Mouse (Mus musculus) gastrocnemius, postnatal 14 days (tissue): ENCODE measurements around the gene Gm37240. TPM values are rescaled to one million over a fixed set of nuclear protein-coding genes. Genes with fewer than 3 reads are reported as not detected.
A peak's percentile ranks its signal among the peaks of the same experiment; 100 is the strongest.

Experiments used
- DNase-seq: peaks from one replicate; pipeline ENCODE4 v3.0.0; 2021; ENCODE audit warnings: mixed read lengths
- intact Hi-C: fragments of 180-260 bp; cut with DNase I; formaldehyde crosslinking; loops from one replicate; pipeline ENCODE4 v1.15.1; 2025; ENCODE audit warnings: low total_unique reads
- total RNA-seq, 2 experiments: library from RNA; stranded (reverse); gene quantifications; 2 replicates each; pipeline ENCODE4 v1.2.3; 2021

The Gm37240 gene
- total RNA-seq, 2 experiments from 2014 or later = 32.3 to 43.3 TPM

DNA sequence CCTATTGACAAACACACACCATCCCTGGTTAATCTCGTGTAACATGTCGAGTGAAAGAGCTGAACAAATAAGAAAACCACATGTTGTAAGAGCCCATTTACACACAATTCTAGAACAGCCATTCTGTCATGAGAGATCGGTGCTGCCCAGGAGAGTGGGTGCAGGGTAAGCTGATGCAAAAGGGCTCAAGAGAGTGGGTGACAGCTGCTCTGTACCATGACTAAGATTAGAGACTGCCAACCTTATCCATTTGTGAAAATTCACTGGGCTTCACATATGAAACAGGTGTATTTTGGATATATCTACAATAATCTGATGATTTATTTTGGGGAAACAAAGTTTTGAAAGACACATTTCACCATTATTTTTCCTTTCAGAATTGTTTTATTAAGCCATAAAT, 1331.5 kb downstream of the Gm37240 start:
- intact Hi-C loops = no loop called here
- no peak for DNase-seq

DNA sequence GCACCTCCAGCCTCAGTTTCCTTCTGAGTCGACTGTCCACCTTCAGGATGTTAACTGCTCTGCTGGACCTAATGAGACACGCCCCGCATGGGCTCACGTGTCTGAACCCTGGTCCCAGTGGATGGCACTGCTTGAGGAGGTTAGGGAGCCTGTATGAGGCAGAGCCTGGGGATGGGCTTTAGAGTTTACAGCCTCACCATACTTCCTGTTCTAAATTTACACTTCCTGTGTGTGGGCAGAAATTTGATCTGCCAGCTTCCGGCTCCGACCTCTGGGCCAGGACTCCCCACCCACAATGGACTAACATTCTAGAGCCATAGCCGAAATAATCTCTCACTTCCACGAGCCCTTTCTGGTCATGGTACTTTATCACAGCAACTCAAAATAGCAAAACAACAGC, 1340.1 kb downstream of the Gm37240 start:
- DNase-seq = no peak
- intact Hi-C loops = loop anchor here (10.0 kb wide), 1 partner anchor 192 kb away; no protein-coding TSS in a partner anchor

DNA sequence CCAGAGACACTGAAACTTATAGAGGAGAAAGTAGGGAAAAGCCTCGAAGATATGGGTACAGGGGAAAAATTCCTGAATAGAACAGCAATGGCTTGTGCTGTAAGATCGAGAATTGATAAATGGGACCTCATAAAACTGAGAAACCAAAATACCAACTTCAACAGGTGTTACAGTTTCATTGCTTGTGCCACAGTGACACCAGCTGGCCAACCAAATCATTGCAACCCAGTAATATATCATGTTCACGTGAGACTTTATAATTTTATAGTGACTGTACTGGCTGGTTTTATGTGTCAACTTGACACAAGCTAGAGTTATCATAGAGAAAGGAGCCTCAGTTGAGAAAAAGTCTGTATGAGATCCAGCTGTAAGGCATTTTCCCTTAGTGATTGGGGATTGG, 1344.9 kb downstream of the Gm37240 start:
- DNase-seq = peak; percentile 25
- intact Hi-C loops = loop anchor here (10.0 kb wide), 1 partner anchor 188 kb away; no protein-coding TSS in a partner anchor

DNA sequence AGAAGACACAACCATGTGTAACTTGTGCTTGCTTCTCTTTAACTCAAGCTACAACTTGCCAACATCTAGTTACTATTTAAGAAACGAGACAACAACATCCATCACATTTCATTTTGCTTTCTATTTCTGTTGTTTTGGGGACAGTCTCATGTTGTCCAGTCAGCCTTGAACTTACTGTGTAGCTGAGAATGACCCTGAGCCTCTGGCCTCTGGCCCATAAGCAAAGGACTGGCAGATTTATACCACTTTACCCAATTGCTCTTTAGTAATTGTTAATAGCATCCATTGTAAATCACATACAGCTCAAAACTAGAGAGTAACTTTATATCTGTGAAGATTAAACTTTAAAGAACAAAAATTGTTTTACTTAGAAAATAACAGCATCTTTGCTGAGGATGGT, 1345.4 kb downstream of the Gm37240 start:
- DNase-seq = no peak
- intact Hi-C loops = loop anchor here (10.0 kb wide), 1 partner anchor 187 kb away; no protein-coding TSS in a partner anchor

DNA sequence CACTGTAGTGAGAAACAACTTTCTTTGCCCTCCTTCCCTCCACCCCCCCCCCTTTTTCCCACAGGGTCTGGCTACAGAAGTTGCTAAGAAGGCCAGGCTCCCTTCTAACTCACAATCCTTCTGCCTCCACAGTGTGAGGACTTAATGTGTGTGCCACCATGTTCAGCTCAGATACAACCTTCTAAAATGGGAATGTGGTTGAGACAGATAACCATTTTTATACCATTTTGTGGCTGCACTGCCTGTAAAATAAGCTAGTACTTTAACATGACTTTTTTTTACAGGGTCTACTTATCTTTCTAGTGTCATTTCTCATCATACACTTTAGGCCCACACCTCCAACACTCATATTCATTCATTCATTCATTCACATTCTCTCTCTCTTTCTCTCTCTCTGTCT, 1346.7 kb downstream of the Gm37240 start:
- no peak for DNase-seq
- intact Hi-C loops = loop anchor here (10.0 kb wide), 1 partner anchor 186 kb away; no protein-coding TSS in a partner anchor

DNA sequence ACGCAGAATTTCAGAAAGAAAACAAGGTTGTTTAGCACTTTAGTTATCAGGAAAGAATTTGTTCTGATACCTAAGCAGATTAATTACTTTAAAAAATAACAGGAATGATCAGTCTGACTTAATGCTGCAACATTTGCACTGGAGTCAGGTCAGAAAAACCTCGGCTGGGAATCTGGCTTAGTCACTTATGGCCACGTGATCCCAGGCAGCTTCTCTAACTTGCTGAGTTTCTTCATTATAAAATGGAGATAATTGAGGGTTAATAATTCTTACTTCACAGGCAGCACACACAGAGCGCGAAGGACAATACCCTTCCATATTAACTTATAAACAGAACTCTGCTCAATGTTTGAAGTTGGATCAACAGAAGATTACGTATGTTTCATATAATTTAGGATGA, 1350.3 kb downstream of the Gm37240 start:
- no peak for DNase-seq
- intact Hi-C loops = no loop called here

DNA sequence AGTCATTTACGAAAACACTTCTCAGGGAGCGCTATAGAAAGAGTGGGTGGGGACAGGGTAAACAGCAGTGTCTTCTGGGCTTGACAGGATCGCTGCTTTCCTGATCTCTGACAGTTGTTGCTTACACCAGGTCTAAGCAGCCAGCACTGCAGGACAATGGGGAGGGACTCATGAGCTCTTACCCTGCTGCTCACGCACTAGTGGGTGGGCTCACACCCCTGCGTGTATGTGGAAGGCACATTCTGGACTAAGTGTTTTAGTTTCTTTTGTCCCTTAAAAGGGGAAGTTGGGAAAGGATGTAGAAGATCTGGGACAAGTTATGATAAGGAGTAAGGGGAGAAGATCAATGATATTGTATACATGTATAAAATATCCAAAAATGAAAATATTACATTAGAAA, 1354.1 kb downstream of the Gm37240 start:
- no peak for DNase-seq
- intact Hi-C loops = no loop called here

DNA sequence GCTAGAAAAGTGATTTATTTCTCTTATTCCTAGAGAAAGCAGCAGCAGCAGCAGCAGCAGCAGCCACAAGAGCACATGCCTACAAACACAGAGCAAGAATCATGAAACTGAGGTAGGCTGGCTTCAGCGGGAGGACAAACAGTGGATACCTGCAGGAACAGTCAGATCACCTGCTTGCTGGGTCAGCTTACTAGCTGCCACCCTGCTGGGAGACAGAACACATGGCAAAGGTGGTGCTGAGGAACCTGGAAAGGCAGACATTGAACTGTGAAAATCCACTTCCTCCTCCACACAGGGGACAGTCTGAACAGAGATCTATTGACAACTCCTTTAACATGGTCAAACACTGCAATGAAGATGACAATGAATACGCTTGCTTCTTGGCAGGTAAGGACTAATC, 1358.3 kb downstream of the Gm37240 start:
- DNase-seq = no peak
- intact Hi-C loops = no loop called here

DNA sequence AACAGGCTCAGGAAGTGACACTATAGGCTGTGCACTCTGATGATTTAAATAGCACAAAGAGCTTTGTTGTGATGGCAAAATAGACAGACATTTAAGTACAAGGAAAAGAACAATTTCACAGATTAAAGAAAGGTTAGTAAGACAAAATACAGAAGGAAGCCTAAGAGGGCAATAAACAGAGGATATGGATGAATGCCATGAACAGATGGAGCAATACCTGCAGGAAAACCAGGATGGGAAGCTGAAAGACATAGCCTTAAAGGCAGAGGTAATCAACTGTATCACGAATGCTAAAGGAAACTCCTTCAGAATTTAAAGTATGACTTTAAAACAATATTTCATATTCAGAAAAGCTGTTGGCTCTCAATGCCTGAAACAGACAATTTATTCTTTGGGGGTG, 1362.4 kb downstream of the Gm37240 start:
- intact Hi-C loops = no loop called here
- no peak for DNase-seq

DNA sequence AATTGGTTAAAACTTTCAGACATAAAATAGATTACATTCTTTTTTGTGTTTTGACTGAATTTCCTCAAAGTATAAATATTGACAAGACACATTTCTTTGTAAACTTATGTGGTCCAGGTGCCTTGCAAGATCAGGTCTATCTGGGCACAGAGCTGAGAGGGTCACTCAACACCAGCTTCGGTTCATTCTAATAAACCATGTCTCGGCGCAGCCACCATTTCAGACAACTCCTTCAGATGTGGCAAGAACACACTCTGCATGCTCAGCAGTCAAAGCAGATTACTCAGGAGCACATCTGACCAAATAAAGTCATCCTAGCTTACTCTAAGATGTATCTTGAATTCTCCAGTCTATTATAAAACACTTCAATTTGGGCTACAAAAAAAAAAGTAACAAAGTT, 1371.2 kb downstream of the Gm37240 start:
- intact Hi-C loops = no loop called here
- no peak for DNase-seq

DNA sequence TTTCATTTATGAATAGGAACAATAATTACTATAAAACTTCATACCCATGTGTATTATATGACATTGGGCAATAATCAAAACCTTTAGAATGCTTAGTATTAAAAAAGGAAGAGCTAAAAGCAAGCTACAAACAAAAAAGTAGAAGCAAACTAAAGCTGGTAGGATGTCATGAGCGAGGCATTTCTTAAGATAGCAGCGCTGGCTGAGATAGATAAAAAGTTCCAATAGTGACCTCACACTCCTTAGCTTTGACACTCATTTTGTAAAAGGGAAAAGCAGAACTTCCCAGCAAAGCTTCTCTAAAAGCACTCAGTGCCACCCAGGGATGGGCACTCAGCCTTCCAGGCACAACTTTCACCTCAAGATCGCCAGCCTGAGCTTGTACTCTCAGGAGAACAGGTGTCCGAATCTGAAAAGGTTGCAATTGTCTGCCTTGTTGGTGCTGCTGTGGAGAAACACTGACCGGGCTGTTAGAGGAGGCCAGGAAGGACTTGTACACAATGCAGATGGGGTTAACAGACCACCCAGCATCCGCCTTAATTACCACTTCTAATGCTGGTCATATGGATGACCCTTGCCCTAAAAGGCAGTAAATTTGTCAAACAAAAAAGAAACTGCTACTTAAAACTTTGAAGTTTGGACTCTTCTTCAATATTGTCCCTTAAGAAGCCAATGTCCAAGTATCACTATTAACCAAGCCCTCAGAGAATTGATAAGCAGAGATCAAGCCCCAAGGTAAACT, 1374.4 kb downstream of the Gm37240 start:
- no peak for DNase-seq

DNA sequence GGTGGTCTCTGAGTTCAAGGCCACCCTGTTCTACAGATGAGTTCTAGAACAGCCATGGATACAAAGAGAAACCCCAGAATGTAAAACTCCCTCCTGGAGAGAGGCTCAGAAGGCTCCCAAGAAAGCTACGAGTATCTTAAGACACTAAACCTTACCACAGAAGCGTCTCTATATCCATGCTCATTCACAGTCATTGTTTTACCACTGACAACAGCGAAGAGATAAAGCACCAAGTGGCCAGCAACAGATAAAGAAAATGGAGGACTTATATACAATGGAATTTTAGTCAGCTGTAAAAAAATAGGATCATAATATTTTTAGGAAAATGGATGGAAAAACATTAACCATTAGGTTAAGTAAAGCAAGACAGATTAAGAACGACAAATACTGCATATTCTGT, 1382.1 kb downstream of the Gm37240 start:
- intact Hi-C loops = no loop called here
- DNase-seq = no peak

More for the DNA sequence above, 1374.4 kb downstream of the Gm37240 start:
- intact Hi-C loops = no loop called here

DNA sequence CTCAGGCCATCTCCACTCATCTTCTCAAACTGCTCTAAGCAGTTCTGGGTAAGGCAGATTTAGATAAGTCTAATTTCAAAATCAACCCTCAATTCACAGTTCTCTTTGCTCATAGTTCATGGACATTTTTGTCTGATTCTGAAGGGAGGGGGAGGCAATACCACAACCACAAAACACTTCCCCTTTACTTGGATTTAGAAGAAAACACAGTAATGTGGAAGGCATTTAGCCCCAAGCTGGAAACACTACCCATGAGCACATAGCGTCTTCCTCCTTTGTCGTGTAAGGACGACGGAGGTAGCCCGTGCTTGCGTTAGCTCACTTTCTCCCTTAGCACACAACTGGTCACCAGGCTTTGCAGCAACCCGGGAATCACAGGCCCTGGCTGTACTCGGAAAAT, 1383.0 kb downstream of the Gm37240 start:
- intact Hi-C loops = no loop called here
- no peak for DNase-seq

DNA sequence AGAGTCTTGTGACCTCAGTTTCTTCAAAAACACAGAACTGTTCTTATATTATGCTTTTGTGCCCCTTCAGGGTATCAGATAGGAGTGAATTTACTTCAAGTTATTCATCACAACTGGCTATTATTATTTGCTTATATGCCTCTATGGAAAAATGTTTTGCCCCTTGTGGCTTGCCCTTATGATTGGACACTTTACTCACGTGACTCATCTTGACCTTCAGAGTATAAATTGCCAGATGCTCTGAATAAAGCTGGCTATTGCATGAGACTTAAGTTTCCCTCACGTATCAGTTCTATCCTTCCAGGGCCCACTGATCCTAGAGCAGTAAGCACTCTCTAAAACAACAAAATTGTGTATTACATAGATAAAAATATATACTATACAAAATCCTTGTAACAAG, 1385.2 kb downstream of the Gm37240 start:
- DNase-seq = no peak
- intact Hi-C loops = no loop called here

DNA sequence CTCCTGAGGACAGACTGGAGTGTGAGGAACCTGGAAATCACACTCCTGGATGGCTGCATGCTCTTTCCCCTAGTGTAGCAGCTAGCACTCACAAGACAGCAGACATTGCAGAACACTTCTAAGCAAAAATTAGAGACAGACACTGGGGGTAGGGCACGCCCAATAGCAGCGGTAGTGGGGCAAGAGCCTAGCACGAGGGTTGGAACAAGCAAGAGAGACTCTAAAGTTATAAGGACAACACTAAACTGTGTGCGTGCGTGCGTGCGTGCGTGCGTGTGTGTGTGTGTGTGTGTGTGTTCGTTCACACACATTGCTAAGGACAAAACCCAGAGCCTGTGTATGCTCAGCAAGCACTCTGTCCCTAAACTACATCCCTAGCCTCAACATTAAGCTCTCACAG, 1386.8 kb downstream of the Gm37240 start:
- no peak for DNase-seq
- intact Hi-C loops = no loop called here

DNA sequence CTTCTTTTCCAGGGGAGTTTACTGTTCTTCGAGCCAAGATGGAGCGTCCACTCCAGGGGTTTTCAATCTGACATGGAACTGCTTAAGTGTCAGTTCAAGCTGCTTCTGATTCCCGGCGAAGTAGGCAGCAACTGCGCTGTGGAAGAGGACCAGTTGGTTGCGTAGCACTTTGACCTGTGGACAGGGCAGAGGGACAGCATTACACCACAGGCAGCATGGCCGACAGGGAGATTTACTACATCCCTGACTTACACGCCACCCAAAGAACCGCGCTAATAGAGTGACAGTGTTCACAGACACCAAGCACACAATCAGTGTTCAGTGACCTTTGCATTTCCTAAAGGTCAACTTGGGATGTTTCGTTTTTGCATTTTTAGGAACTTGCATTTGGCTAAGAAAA, 1389.6 kb downstream of the Gm37240 start:
- intact Hi-C loops = no loop called here
- DNase-seq = no peak

DNA sequence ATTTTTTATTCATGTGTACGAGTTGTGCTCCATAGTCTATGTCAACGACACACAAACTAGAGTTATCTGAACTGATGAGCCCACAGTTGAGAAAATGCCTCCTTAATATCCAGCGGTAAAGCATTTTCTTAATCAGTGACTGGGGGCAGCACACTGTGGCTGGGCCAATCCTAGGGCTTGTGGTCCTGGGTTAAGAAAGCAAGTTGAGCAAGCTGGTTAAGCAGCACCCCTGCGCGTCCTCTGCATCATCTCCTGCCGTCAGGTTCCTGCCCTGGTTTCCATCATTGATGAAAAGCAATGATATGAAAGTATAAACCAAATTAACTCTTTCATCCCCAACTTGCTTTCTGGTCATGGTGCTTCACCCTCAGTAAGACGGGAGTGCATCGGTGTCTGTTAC, 1394.7 kb downstream of the Gm37240 start:
- intact Hi-C loops = no loop called here
- DNase-seq = no peak

DNA sequence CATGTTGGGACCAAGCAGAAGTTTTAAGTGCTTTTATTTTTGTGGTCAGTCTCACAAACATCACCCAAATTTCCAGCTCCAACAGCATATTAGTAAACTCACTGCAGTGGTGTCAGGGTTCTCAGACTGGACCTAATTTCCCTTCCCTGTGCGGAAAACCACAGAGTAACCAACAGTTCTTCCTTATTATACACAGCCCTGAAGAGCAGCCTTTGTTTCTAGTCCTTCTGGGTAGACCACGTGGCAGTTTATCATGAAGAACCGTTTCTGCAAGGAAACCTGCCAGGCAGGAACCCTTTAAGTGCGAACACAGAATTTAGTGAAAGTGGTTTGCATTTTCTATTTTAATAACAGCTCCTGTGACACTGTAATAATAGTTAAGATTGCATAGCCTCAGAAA, 1395.2 kb downstream of the Gm37240 start:
- intact Hi-C loops = no loop called here
- no peak for DNase-seq

DNA sequence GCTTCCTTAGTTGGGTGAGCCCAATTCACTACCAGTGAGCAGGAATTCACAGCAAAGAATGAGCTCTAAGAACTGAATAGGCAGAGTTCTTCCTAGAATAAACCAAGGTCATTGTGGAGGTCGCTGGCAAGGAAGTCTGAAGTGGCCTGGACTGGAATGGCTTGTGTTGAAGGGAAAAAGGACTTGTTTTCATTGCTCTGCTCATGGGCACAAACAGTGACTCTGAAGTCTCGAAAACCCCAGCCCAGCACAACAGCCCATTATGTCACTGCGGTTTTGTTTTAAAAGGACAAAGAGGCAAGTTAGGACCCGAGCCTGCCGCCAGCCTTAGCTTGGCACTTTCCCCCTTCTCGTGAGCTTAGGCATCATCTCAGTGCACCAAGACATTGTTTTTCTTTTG, 1398.6 kb downstream of the Gm37240 start:
- no peak for DNase-seq
- intact Hi-C loops = loop anchor here (10.0 kb wide), 1 partner anchor 134 kb away; no protein-coding TSS in a partner anchor

DNA sequence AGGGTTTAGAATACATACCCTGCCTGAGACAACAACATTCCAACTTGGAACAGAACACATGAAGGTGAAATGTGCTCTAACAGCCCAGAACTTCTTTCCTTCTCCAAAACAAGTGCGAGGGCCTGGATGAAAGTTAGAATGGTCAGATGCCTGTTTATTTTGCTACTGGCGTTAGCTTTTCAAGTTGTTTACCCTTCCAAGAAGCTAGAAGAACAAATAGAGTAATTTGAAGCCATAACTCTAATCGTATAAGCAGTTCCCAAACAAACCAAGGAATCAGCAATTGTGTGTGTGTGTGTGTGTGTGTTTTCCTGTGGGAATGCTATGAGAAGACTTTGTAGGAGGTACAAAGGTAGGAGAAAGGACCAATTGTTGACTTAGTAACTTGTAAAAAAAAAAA, 1402.4 kb downstream of the Gm37240 start:
- intact Hi-C loops = loop anchor here (10.0 kb wide), 1 partner anchor 130 kb away; no protein-coding TSS in a partner anchor
- no peak for DNase-seq

DNA sequence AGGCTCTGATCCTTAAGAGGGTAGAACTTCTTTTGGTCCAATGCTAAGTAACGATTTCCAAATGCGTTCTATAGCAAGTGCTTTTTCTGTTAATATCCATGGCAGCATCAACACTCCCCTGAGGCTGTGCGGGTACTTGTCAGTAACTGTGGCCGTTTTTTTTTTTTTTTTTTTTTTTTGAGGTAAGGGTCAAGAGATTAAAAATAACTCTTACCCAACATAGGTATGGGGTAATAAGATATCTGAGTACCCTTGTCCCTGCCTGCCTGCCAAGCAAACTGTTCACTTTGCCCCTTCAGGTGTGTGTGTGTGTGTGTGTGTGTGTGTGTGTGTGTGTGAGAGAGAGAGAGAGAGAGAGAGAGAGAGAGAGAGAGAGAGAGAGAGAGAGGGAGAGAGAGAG, 1403.0 kb downstream of the Gm37240 start:
- DNase-seq = no peak
- intact Hi-C loops = loop anchor here (10.0 kb wide), 1 partner anchor 130 kb away; no protein-coding TSS in a partner anchor
